Mouse (Mus musculus): ENCODE measurements around the gene Lrmda.

Lrmda gene

GRCm38 (mm10) chr14:22807726-22808594 lies 788.4 kb downstream of the Lrmda start:
- DNase-seq (ENCODE audit: low read depth): no peak

GRCm38 (mm10) chr14:22808595-22809166 lies 789.2 kb downstream of the Lrmda start:
- no peak for DNase-seq (ENCODE audit: low read depth)

- no peak for DNase-seq (ENCODE audit: low read depth)
These were observed 789.7 kb downstream of the Lrmda start for GRCm38 (mm10) chr14:22809229-22809628.

GRCm38 (mm10) chr14:22810531-22810930 lies 791.0 kb downstream of the Lrmda start:
- DNase-seq (ENCODE audit: low read depth): no peak

GRCm38 (mm10) chr14:22812824-22813223 lies 793.3 kb downstream of the Lrmda start:
- no peak for DNase-seq (ENCODE audit: low read depth)

- DNase-seq (ENCODE audit: low read depth): peak; percentile 2
These were observed 793.9 kb downstream of the Lrmda start for GRCm38 (mm10) chr14:22813389-22813788.

GRCm38 (mm10) chr14:22814811-22815345 lies 795.4 kb downstream of the Lrmda start:
- DNase-seq (ENCODE audit: low read depth): no peak

- no peak for DNase-seq (ENCODE audit: low read depth)
These were observed 798.1 kb downstream of the Lrmda start for GRCm38 (mm10) chr14:22817346-22818201.

GRCm38 (mm10) chr14:22818202-22818530 lies 798.7 kb downstream of the Lrmda start:
- no peak for DNase-seq (ENCODE audit: low read depth)

- no peak for DNase-seq (ENCODE audit: low read depth)
These were observed 803.4 kb downstream of the Lrmda start for GRCm38 (mm10) chr14:22822942-22823341.

- DNase-seq (ENCODE audit: low read depth): no peak
These were observed 807.3 kb downstream of the Lrmda start for GRCm38 (mm10) chr14:22826825-22827224.

- DNase-seq (ENCODE audit: low read depth): no peak
These were observed 817.5 kb downstream of the Lrmda start for GRCm38 (mm10) chr14:22837058-22837457.

- no peak for DNase-seq (ENCODE audit: low read depth)
These were observed 821.6 kb downstream of the Lrmda start for GRCm38 (mm10) chr14:22841136-22841535.

GRCm38 (mm10) chr14:22844006-22844405 lies 824.5 kb downstream of the Lrmda start:
- no peak for DNase-seq (ENCODE audit: low read depth)

GRCm38 (mm10) chr14:22845401-22845800 lies 825.9 kb downstream of the Lrmda start:
- DNase-seq (ENCODE audit: low read depth): no peak

GRCm38 (mm10) chr14:22847011-22847786 lies 827.7 kb downstream of the Lrmda start:
- no peak for DNase-seq (ENCODE audit: low read depth)

- DNase-seq (ENCODE audit: low read depth): no peak
These were observed 829.6 kb downstream of the Lrmda start for GRCm38 (mm10) chr14:22849108-22849507.

GRCm38 (mm10) chr14:22860631-22861030 lies 841.1 kb downstream of the Lrmda start:
- no peak for DNase-seq (ENCODE audit: low read depth)

GRCm38 (mm10) chr14:22864132-22864531 lies 844.6 kb downstream of the Lrmda start:
- no peak for DNase-seq (ENCODE audit: low read depth)

GRCm38 (mm10) chr14:22874584-22874983 lies 855.1 kb downstream of the Lrmda start:
- no peak for DNase-seq (ENCODE audit: low read depth)

GRCm38 (mm10) chr14:22887182-22887581 lies 867.7 kb downstream of the Lrmda start:
- DNase-seq (ENCODE audit: low read depth): no peak

- DNase-seq (ENCODE audit: low read depth): no peak
These were observed 879.8 kb downstream of the Lrmda start for GRCm38 (mm10) chr14:22899312-22899711.

All from induced T-regulatory cell, adult 2 months (primary cell).